Mouse (Mus musculus) intestine, embryonic 14.5 days (tissue): ENCODE measurements at regions not wholly inside any gene's neighbourhood (a gene's known extent, or its start where the extent isn't known, plus 50 kb on each side); places are given as distances from the start of the nearest gene placed in this dataset.

Experiments
- ATAC-seq: fragments of 200-750 bp; cut with Nextera tagmentation; replicated peaks from 2 replicates; pipeline ENCODE4 v1.8.0; 2017; ENCODE audit warnings: low read depth, moderate number of reproducible peaks, moderate TSS enrichment, moderate library complexity; ENCODE audit not compliant: low FRiP score, low TSS enrichment
- DNase-seq: peaks from one replicate; pipeline ENCODE4 v3.0.0-alpha.2; 2018; ENCODE audit warnings: low spot score
- H3K27ac ChIP-seq: fragments of 300-500 bp; sonication (generic); 2 replicates; pipeline ENCODE4 v1.5.1; 2014; ENCODE audit warnings: low read depth, mild to moderate bottlenecking, control low read depth
- H3K27me3 ChIP-seq: fragments of 300-500 bp; sonication (generic); replicated peaks from 2 replicates; pipeline ENCODE4 v1.6.1; 2014; ENCODE audit warnings: low read length, control low read depth; ENCODE audit not compliant: control insufficient read depth, insufficient read depth
- H3K36me3 ChIP-seq: fragments of 300-500 bp; sonication (generic); 2 replicates; pipeline ENCODE4 v1.6.1; 2014; ENCODE audit warnings: low read length, control low read depth; ENCODE audit not compliant: control insufficient read depth, insufficient read depth
- H3K4me1 ChIP-seq: fragments of 300-500 bp; sonication (generic); replicated peaks from 2 replicates; pipeline ENCODE4 v1.6.1; 2014; ENCODE audit warnings: low read length, control low read depth, mixed read lengths; ENCODE audit not compliant: control insufficient read depth, insufficient read depth
- H3K4me2 ChIP-seq: fragments of 300-500 bp; sonication (generic); 2 replicates; pipeline ENCODE4 v1.6.1; 2014; ENCODE audit warnings: low read length
- H3K4me3 ChIP-seq: fragments of 300-500 bp; sonication (generic); 2 replicates; pipeline ENCODE4 v1.5.1; 2014; ENCODE audit warnings: low read depth, low read length, control low read depth, mixed read lengths
- H3K9ac ChIP-seq: fragments of 300-500 bp; sonication (generic); 2 replicates; pipeline ENCODE4 v1.6.1; 2014; ENCODE audit warnings: mild to moderate bottlenecking, low read length
- H3K9me3 ChIP-seq: fragments of 300-500 bp; sonication (generic); 2 replicates; pipeline ENCODE4 v1.6.1; 2016; ENCODE audit warnings: low read length, control low read depth; ENCODE audit not compliant: control insufficient read depth
- WGBS: fragments of 180-500 bp; shearing (Covaris S2); extraction: QIAGEN DNeasy Blood & Tissue Kit; methylation state at CpG from one replicate; pipeline ENCODE4 v1.1.7; 2014; 5-methylcytosine and 5-hydroxymethylcytosine counted together

DNA sequence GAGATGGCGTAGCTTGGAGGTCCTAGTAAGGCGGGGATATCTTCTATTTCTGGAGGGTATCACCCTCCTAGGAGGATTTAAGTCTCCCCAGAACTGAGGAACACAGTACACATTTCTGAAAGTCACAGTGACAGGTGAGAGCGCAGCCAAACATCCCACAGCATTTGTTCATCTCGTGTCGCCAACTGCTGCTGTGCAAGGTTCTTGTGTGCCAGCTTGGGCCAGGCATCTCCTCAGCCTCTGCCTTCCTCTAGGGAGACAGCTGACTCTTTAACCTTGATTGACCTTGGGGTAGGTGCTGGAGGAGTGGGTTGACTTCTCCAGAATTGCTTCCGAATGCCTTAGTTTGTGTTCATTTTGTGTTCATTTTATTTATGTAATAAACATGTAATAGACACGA, 291.2 kb downstream of the Sec16b start:
- no peak for ATAC-seq
- no peak overlapping the region for H3K9ac ChIP-seq
- no peaks in the 10 kb centered on the region; the same call in 1 of the 2 replicates for H3K4me1 ChIP-seq
- no peaks in the 10 kb centered on the region for H3K9me3 ChIP-seq
- H3K27me3 ChIP-seq, result no peaks in the 10 kb centered on the region
- 84% methylated on average over 7 of the region's 7 CpGs for WGBS
- no peak overlapping the region for H3K27ac ChIP-seq
- DNase-seq, result no peak
- no peaks in the 10 kb centered on the region for H3K36me3 ChIP-seq
- no peak overlapping the region for H3K4me3 ChIP-seq
- H3K4me2 ChIP-seq, result no peak overlapping the region

DNA sequence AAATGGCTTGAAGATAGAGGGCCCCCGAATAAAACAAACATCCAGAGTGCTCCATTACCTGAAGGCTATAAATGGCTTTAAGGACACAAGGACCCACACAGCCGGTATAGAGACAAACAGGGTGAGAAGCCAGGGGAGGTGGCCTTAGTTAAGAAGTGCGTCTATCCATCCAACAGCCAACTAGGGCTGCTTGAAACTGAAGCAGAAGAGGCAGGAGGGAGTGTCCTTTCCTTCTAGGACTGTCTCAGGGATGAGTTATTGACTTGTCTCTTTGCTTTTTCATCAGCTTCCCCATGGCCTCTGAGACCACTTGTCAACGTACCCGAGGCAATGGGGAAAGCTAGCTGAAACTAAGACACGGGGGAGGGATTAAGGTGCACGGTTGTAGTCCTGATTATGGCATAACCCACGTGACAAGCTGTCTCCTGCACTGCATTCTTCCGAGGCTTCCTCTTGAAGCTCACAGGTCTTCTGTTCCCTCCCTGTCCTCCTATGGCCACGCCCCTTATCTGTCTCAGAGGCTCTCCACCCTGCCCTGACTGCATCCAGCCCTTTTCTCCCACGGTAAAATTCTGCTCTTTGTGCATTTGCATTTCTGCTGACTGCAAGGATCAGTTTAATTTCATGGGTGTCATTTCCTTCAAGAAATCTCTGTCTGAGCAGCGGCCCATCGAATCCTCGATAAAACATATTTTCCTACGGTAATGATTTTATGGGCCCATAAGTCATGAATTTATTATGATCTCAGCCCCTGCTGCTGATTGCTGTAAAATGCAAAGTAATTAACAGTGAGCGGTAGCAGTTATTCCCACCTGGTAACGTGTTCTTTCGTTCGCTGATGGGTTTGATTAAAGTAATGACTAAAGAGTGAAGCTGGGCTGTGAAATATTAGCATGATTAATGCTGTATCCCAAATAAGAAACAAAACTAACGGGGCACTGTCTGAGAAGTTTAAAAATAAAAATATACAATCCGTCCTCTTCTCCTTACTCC, 292.3 kb downstream of the Sec16b start:
- Histone ChIP-seq H3K36me3 (no peaks in the 10 kb centered on the region), H3K4me1 (no peaks in the 10 kb centered on the region; the same call in 1 of the 2 replicates), H3K27me3 (no peaks in the 10 kb centered on the region), H3K27ac (no peak overlapping the region), H3K9me3 (no peaks in the 10 kb centered on the region), H3K9ac (no peak overlapping the region), H3K4me2 (no peak overlapping the region), H3K4me3 (no peak overlapping the region)
- no peak for ATAC-seq
- no peak for DNase-seq
- 56% methylated on average over 21 of the region's 21 CpGs for WGBS

- Histone ChIP-seq H3K27me3 (no peaks in the 10 kb centered on the region), H3K9ac (no peak overlapping the region), H3K27ac (no peak overlapping the region), H3K36me3 (no peaks in the 10 kb centered on the region), H3K4me1 (no peaks in the 10 kb centered on the region; the same call in 1 of the 2 replicates), H3K4me2 (no peak overlapping the region), H3K9me3 (no peaks in the 10 kb centered on the region), H3K4me3 (no peak overlapping the region)
- 89% methylated on average over 3 of the region's 3 CpGs for WGBS
- ATAC-seq (no peak), DNase-seq (no peak)
Observed at GRCm38 (mm10) chr1:157801151-157801550, 294.6 kb downstream of the Sec16b start.

DNA sequence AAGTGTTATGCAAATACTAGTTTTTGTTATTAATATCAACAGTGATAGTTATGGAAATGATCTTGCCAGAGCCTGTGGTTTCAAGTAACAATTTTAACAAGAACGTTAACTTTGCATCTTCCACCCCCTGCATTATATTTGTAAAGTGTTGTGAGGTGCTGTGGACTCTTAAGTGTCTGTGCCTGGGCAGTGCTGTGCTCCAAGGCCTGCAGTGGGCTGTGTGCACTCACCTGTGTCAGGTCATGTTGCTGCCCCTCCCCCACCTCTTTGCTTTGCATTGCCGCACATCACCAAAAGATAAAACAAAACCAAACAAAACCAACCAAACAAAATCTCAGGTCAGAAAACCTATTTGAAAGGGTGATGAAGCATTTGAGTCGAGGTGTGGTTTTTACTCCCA, 297.7 kb downstream of the Sec16b start:
- Histone ChIP-seq H3K9me3 (no peaks in the 10 kb centered on the region), H3K4me1 (no peaks in the 10 kb centered on the region; the same call in 1 of the 2 replicates), H3K36me3 (no peaks in the 10 kb centered on the region), H3K4me2 (no peak overlapping the region), H3K27me3 (no peaks in the 10 kb centered on the region), H3K4me3 (no peak overlapping the region), H3K27ac (no peak overlapping the region), H3K9ac (no peak overlapping the region)
- no peak for ATAC-seq
- no peak for DNase-seq
- WGBS, result 83% methylated on average over 3 of the region's 3 CpGs

DNA sequence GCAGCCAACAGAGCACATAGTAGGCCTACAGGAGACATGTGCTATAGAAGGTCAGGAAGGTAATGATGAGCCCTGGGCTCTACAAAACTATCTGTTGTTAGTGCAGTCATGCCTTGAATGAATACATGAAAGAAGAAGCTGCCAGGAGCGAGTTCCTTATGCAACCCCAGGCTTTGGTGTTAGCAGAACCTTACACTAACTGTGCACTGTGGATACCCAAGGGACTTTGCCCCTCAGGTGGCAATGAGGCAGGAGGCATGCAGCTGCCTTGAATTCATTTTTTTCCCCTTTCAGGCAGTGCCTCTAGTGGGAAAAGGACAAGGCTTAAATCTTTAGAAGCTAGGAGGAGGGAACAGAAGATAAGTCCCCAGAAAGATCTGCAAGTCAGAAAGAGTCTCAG, 299.8 kb downstream of the Sec16b start:
- Histone ChIP-seq H3K27me3 (no peaks in the 10 kb centered on the region), H3K9me3 (no peaks in the 10 kb centered on the region), H3K4me3 (no peak overlapping the region), H3K27ac (no peak overlapping the region), H3K36me3 (no peaks in the 10 kb centered on the region), H3K4me1 (no peaks in the 10 kb centered on the region), H3K9ac (no peak overlapping the region), H3K4me2 (no peak overlapping the region)
- ATAC-seq, result no peak
- WGBS, result 81% methylated on average over 1 of the region's 1 CpGs
- DNase-seq, result no peak

GRCm38 (mm10) chr1:157809674-157810471, 303.3 kb downstream of the Sec16b start:
- no peak overlapping the region for H3K9ac ChIP-seq
- no peaks in the 10 kb centered on the region for H3K9me3 ChIP-seq
- H3K27me3 ChIP-seq, result no peaks in the 10 kb centered on the region
- no peak for DNase-seq
- H3K36me3 ChIP-seq, result no peaks in the 10 kb centered on the region
- no peak overlapping the region for H3K4me2 ChIP-seq
- H3K4me3 ChIP-seq, result no peak overlapping the region
- ATAC-seq, result no peak
- H3K4me1 ChIP-seq, result no peaks in the 10 kb centered on the region
- WGBS, result 76% methylated on average over 8 of the region's 8 CpGs
- H3K27ac ChIP-seq, result no peak overlapping the region

- ATAC-seq, result no peak
- Histone ChIP-seq H3K4me2 (no peak overlapping the region), H3K27ac (no peak overlapping the region), H3K27me3 (no peaks in the 10 kb centered on the region), H3K9me3 (no peaks in the 10 kb centered on the region), H3K9ac (no peak overlapping the region), H3K36me3 (no peaks in the 10 kb centered on the region), H3K4me3 (no peak overlapping the region), H3K4me1 (no peaks in the 10 kb centered on the region)
- DNase-seq, result no peak
Observed at GRCm38 (mm10) chr1:157810657-157811056, 304.1 kb downstream of the Sec16b start.

GRCm38 (mm10) chr1:157827966-157828365, 321.4 kb downstream of the Sec16b start:
- H3K4me2 ChIP-seq, result no peak overlapping the region
- WGBS, result 77% methylated on average over 2 of the region's 2 CpGs
- no peak overlapping the region for H3K9ac ChIP-seq

More at GRCm38 (mm10) chr1:157827966-157828365, 321.4 kb downstream of the Sec16b start:
- ATAC-seq, result no peak
- no peaks in the 10 kb centered on the region for H3K27me3 ChIP-seq
- H3K27ac ChIP-seq, result no peak overlapping the region
- no peak for DNase-seq
- H3K4me1 ChIP-seq, result no peaks in the 10 kb centered on the region
- H3K4me3 ChIP-seq, result no peak overlapping the region
- H3K9me3 ChIP-seq, result no peaks in the 10 kb centered on the region
- no peaks in the 10 kb centered on the region for H3K36me3 ChIP-seq
